Mouse (Mus musculus): ENCODE results near the gene Slc4a1ap. TPM values are rescaled to one million over a fixed set of nuclear protein-coding genes. Genes with fewer than 3 reads are reported as not detected.

Slc4a1ap gene
- 57.0 TPM for polyA plus RNA-seq (2017; shearing (Covaris generic))

DNA sequence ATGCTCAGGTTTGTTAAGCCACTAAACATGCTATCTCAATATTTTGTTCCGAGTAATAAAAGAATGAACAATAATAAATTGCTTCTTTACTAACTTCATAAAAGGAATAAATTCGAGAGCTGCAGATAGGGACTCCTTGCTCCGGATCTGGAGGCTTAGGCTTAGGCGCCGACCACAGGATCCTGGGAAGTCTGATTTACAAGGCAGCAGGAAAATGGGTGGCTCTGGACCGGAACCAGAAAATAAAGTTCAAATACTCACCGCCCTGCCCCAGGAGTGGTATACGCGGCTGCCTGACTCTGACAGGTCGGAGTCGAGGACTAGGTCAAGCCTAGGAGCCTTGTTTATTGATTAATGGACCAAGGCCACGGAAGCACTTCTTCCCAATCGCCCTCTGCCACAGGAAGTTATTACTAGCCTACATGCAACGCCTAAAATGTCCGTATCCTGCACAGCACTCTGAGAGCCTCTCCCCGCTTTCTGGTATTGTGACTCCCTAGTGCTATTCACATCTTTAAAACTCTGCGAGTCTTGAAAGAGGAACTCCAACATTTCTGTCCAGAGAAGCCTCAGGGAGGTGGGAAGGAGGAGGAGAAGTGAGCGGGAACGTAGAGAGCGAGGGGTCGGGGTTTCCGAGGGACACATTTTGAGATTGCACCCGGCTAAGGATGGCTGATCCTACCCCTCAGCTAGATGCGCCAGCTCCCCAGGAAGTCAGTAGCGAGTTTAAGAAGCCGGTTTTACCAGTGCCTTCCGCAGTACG, at the start of gene Slc4a1ap:
Gene Slc4a1ap, plus strand, starts transcription at position 642 of the 763 bp plus-strand sequence.

GRCm38 (mm10) chr5:31485440-31485839, 41.4 kb upstream of the Slc4a1ap start, which contains the start of gene 4930548H24Rik:
TSS of gene 4930548H24Rik (plus strand) at chr5:31485740.

GRCm38 (mm10) chr5:31494513-31495297, 32.1 kb upstream of the Slc4a1ap start, which contains the start of gene Gpn1:
TSS of gene Gpn1 (plus strand) at chr5:31494741.

DNA sequence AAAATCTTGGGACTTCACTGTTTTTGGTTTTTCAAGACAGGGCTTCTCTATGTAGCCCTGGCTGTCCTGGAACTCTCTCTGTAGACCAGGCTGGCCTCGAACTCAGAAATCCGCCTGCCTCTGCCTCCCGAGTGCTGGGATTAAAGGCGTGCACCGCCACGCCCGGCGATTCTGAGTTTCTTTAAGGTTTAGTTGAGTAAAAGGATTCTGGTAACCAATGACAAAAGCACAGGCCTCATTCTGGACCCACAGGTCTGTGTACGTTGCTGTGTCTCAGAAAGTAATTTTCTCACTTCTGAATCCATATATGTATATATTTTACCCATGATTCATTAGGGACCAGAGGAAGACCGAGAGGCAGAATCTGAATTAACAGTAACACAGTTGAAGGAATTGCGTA, 912 bp downstream of the Slc4a1ap start, which contains the start of gene Supt7l:
Gene Supt7l, minus strand, starts transcription at position 101 of the 400 bp plus-strand sequence.

DNA sequence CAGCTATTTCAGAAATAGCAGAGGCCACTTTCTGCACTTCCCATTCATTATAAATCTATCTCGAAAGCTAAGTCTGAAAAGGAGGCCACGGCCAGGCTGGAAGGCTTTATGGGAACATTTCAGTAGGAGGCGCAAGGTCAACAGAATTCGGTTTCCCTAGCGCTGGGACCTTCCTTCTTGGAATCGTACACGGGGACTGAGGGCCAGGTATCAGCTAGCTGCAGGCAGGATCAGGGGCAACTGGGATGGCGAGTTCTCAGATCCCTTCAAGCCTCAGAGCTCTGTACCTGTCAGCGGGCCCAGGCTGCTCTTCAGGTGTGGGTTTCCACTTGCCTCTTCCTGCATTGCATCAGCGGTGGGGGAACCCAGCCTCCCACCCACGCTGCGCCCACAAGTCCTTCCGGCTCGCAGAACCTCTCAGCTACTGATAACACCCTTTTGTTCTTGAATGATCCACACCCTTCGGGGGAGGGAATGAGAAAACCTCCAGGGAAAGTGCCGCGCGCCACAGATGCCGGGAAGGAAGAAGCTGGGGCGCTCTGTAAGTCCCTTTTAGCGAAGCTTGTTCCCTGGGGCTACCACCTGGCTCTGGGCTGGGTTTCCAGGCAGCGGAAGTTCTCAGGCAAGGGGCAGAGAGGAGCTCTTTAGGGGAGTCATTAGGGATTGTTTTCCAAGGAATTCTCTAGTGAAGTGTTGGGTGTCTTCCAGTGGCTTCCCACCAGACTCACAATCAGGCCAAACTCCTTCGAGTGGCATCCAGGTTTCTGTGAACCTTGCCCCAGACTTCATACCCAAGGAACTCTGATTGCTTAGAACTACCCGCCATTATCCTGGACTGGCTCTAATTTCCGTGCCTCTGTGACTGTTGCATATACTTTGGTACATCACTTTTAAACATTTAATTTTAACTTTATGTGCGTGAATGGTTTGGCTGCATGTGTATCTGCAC, 70.0 kb downstream of the Slc4a1ap start, which contains the start of gene Mrpl33:
Gene Mrpl33, plus strand, starts transcription at position 455 of the 949 bp plus-strand sequence.

Other genes with a start within 250 kb of the Slc4a1ap start
- 10.7 TPM for gene Ift172, start 235.9 kb upstream of the Slc4a1ap start, polyA plus RNA-seq (2017; shearing (Covaris generic))
- not detected for gene Fndc4, start 230.9 kb upstream of the Slc4a1ap start, polyA plus RNA-seq (2017; shearing (Covaris generic))
- gene Gckr, start 229.6 kb upstream of the Slc4a1ap start, polyA plus RNA-seq (2017; shearing (Covaris generic)): not detected
- 63.9 TPM for gene Zfp512, start 74.6 kb upstream of the Slc4a1ap start, polyA plus RNA-seq (2017; shearing (Covaris generic))
- 0.17 TPM for gene 4930548H24Rik, start 41.3 kb upstream of the Slc4a1ap start, polyA plus RNA-seq (2017; shearing (Covaris generic))
- gene Gpn1, start 32.3 kb upstream of the Slc4a1ap start, polyA plus RNA-seq (2017; shearing (Covaris generic)): 47.4 TPM
- gene Supt7l, start 812 bp downstream of the Slc4a1ap start, polyA plus RNA-seq (2017; shearing (Covaris generic)): 27.7 TPM
- gene Mrpl33, start 69.9 kb downstream of the Slc4a1ap start, polyA plus RNA-seq (2017; shearing (Covaris generic)): 221 TPM
- gene Rbks, start 170.6 kb downstream of the Slc4a1ap start, polyA plus RNA-seq (2017; shearing (Covaris generic)): 20.0 TPM
- gene Babam2, start 170.7 kb downstream of the Slc4a1ap start, polyA plus RNA-seq (2017; shearing (Covaris generic)): 60.7 TPM

Measured in inflammation-experienced regulatory T-cells, adult 16 weeks (primary cell).